ENCODE assay signal across 9 mouse cellular contexts in genomic region chr3:69655001-69655400, GRCm38 (mm10). TPM values are rescaled to one million over a fixed set of nuclear protein-coding genes. Genes with fewer than 3 reads are reported as not detected.
DNase-seq lines count a peak whose midpoint lies in the region; ATAC-seq and TF ChIP-seq lines count a peak whose summit lies in the region.
"Had no signal": no experiment of that assay in that cellular context is flagged by ENCODE, and none has a peak within 500 bp of the region (broad histone marks: within the 10 kb centered on the region; RNA-seq: fewer than 3 reads in every experiment).

No protein-coding gene starts in this region.

- H3K4me2 ChIP-seq in heart, embryonic 15.5 days = 0 out of 2 replicates have a peak overlapping the region, but pooled peaks have one; percentile 14
- no peak overlapping the region for H3K4me2 ChIP-seq in lung, embryonic 14.5 days
- H3K4me2 ChIP-seq in neural tube, embryonic 15.5 days = no peak overlapping the region
- H3K4me2 ChIP-seq: hindbrain, embryonic 15.5 days had no signal

- H3K4me3 ChIP-seq in heart, embryonic 15.5 days = no peak overlapping the region
- no peak overlapping the region for H3K4me3 ChIP-seq in lung, embryonic 14.5 days (ENCODE audit: low read depth, low read length)
- no peak overlapping the region for H3K4me3 ChIP-seq in neural tube, embryonic 15.5 days (replicated peaks)
- H3K4me3 ChIP-seq: hindbrain, embryonic 15.5 days had no signal

- H3K9me3 ChIP-seq in heart, embryonic 15.5 days (replicated peaks) = no peaks in the 10 kb centered on the region
- H3K9me3 ChIP-seq in lung, embryonic 14.5 days (ENCODE audit: low read depth, low read length) = no peaks in the 10 kb centered on the region
- H3K9me3 ChIP-seq in neural tube, embryonic 15.5 days (replicated peaks) = no peaks in the 10 kb centered on the region
- H3K9me3 ChIP-seq: hindbrain, embryonic 15.5 days had no signal

- TF ChIP-seq CTCF in lung, embryonic 14.5 days (IDR thresholded peaks at IDR 0.05; ENCODE audit: low read depth) = no peak

- ATAC-seq in heart, embryonic 15.5 days (replicated peaks; ENCODE audit: insufficient number of reproducible peaks, insufficient read depth, low FRiP score, low read depth) = no peak
- no peak for ATAC-seq in lung, embryonic 14.5 days (ENCODE audit: insufficient read depth)
- no peak for ATAC-seq in neural tube, embryonic 15.5 days (ENCODE audit: low FRiP score)
- no peak for ATAC-seq in granulocyte monocyte progenitor cell, adult 5-6 weeks (replicated peaks; ENCODE audit: poor library complexity, severe bottlenecking)

- H3K36me3 ChIP-seq in heart, embryonic 15.5 days = no peaks in the 10 kb centered on the region
- no peaks in the 10 kb centered on the region for H3K36me3 ChIP-seq in lung, embryonic 14.5 days (ENCODE audit: insufficient read depth)
- no peaks in the 10 kb centered on the region for H3K36me3 ChIP-seq in neural tube, embryonic 15.5 days
- H3K36me3 ChIP-seq: hindbrain, embryonic 15.5 days had no signal

- no peaks in the 10 kb centered on the region for H3K27me3 ChIP-seq in heart, embryonic 15.5 days
- H3K27me3 ChIP-seq in lung, embryonic 14.5 days (ENCODE audit: insufficient read depth, low read length) = no peaks in the 10 kb centered on the region
- no peaks in the 10 kb centered on the region for H3K27me3 ChIP-seq in neural tube, embryonic 15.5 days (replicated peaks)
- H3K27me3 ChIP-seq: hindbrain, embryonic 15.5 days had no signal

- H3K4me1 ChIP-seq in heart, embryonic 15.5 days (replicated peaks) = peaks cover 2% of the 10 kb centered on the region; the same call in 1 of the 2 replicates
- no peaks in the 10 kb centered on the region; the same call in 1 of the 2 replicates for H3K4me1 ChIP-seq in lung, embryonic 14.5 days (ENCODE audit: insufficient read depth)
- H3K4me1 ChIP-seq in neural tube, embryonic 15.5 days = no peaks in the 10 kb centered on the region
- H3K4me1 ChIP-seq: hindbrain, embryonic 15.5 days had no signal

- 8% methylated on average over 2 of the region's 2 CpGs for WGBS in heart, embryonic 15.5 days
- 10% methylated on average over 2 of the region's 2 CpGs for WGBS in lung, embryonic 14.5 days
- 31% methylated on average over 2 of the region's 2 CpGs for WGBS in neural tube, embryonic 15.5 days

- peak; percentile 3 to 12 for DNase-seq in thymus, adult 18-20 months
- DNase-seq in thymus, postnatal 0 days (ENCODE audit: low spot score) = no peak
- peak; percentile 39 for DNase-seq in lung, embryonic 14.5 days
- peak; percentile 18 to 19 for DNase-seq in urinary bladder, postnatal 36 days (ENCODE audit: low spot score in 2 of 2)
- DNase-seq in left cerebral cortex, postnatal 4 days = no peak

- H3K9ac ChIP-seq in heart, embryonic 15.5 days = no peak overlapping the region
- H3K9ac ChIP-seq in lung, embryonic 14.5 days = no peak overlapping the region
- H3K9ac ChIP-seq in neural tube, embryonic 15.5 days (replicated peaks) = no peak overlapping the region
- H3K9ac ChIP-seq: hindbrain, embryonic 15.5 days had no signal

- intact Hi-C loops in left cerebral cortex, postnatal 4 days (cut with DNase I) = no loop called here

- peak overlapping the region; percentile 13; the same call in 1 of the 2 replicates for H3K27ac ChIP-seq in heart, embryonic 15.5 days
- no peak overlapping the region for H3K27ac ChIP-seq in lung, embryonic 14.5 days (ENCODE audit: low read depth)
- H3K27ac ChIP-seq in neural tube, embryonic 15.5 days (replicated peaks) = no peak overlapping the region
- H3K27ac ChIP-seq: hindbrain, embryonic 15.5 days had no signal

RNA-seq across cellular contexts. Expression of gene B3galnt1, which starts 56.2 kb away (rescaled TPM):
- 9.3 and 9.9 TPM in 2 replicates for polyA plus RNA-seq in thymus, postnatal 0 days (2015; fragmentation: Nextera tagmentation; extraction: Ambion mirVana)
- polyA plus RNA-seq in heart, embryonic 15.5 days (2015; fragmentation: Nextera tagmentation; extraction: Ambion mirVana) = 16.9 and 20.6 TPM in 2 replicates
- 31.7 and 32.8 TPM in 2 replicates for polyA plus RNA-seq in lung, embryonic 14.5 days (2014; fragmentation: Nextera tagmentation; extraction: Ambion mirVana)
- polyA plus RNA-seq in neural tube, embryonic 15.5 days (2015; fragmentation: Nextera tagmentation; extraction: Ambion mirVana) = 98.6 and 111 TPM in 2 replicates
- total RNA-seq in left cerebral cortex, postnatal 4 days (2021) = 10 to 100 TPM; 54.3 to 58.8 TPM
- total RNA-seq in granulocyte monocyte progenitor cell, adult 5-6 weeks (2014; fragmentation: Nextera tagmentation) = 1.3 TPM in 1 of 2 replicates, not detected in the other
- 0.46 TPM in 1 of 2 replicates, not detected in the other for total RNA-seq in granulocyte monocyte progenitor cell, adult 5-6 weeks (2017)

Comparison
In these comparisons a context has a peak if more than half of its experiments do, and no peak if none do; other contexts are left out.
1. DNase-seq: peak in thymus, adult 18-20 months (2 of 2), lung, embryonic 14.5 days (single experiment) and urinary bladder, postnatal 36 days (2 of 2); none in thymus, postnatal 0 days (single experiment) and left cerebral cortex, postnatal 4 days (single experiment).